Comparison of ENCODE assay signal across 11 mouse cellular contexts in genomic region chr6:5223551-5223950, GRCm38 (mm10). TPM values are rescaled to one million over a fixed set of nuclear protein-coding genes. Genes with fewer than 3 reads are reported as not detected.
A peak's percentile ranks its signal among the peaks of the same experiment; 100 is the strongest.
DNase-seq lines count a peak whose midpoint lies in the region; TF ChIP-seq lines count a peak whose summit lies in the region.
"Not testable (repeated sequence)": the region's sequence is repeated elsewhere in the genome, so short reads cannot be mapped to it uniquely, and the experiment has no call there.
"Had no signal": no experiment of that assay in that cellular context is flagged by ENCODE, and none has a peak within 500 bp of the region (broad histone marks: within the 10 kb centered on the region; RNA-seq: fewer than 3 reads in every experiment).

No protein-coding gene starts in this region.

- not testable (repeated sequence) for H3K9ac ChIP-seq in liver, adult 2 months (ENCODE audit: low read depth, low read length)

- peaks cover 19% of the 10 kb centered on the region for H3K4me1 ChIP-seq in liver, adult 2 months (ENCODE audit: control insufficient read depth, insufficient read depth, low read length)

- not testable (repeated sequence) for H3K36me3 ChIP-seq in liver, adult 2 months (ENCODE audit: control insufficient read depth, insufficient read depth, low read length)

- WGBS in liver, adult 2 months, result 33% methylated on average over 2 of the region's 2 CpGs

- not testable (repeated sequence) for H3K4me3 ChIP-seq in liver, adult 2 months (ENCODE audit: insufficient read depth, low read depth, low read length)

- TF ChIP-seq CTCF in liver, adult 2 months (IDR thresholded peaks at IDR 0.05; ENCODE audit: low read depth, low read length), result not testable (repeated sequence)

- not testable (repeated sequence) for H3K27ac ChIP-seq in liver, adult 2 months (replicated peaks; ENCODE audit: insufficient read depth, low read depth, low read length)

- H3K79me2 ChIP-seq in liver, adult 2 months (ENCODE audit: control insufficient read depth, insufficient read depth, low read length), result not testable (repeated sequence)

- peak; percentile 34 for DNase-seq in adipocyte (ENCODE audit: low spot score)
- DNase-seq in liver, adult 2 months (ENCODE audit: extremely low read depth, low read depth, low spot score), result peak; percentile 95

- not testable (repeated sequence) for H3K27me3 ChIP-seq in liver, adult 2 months (ENCODE audit: control insufficient read depth, insufficient read depth, low read length)

- not testable (repeated sequence) for TF ChIP-seq POLR2A in liver, adult 2 months (IDR thresholded peaks at IDR 0.05; ENCODE audit: extremely low read depth, insufficient read depth, low read length)

RNA-seq across cellular contexts. Expression of gene Pon1, which starts 29.8 kb away (rescaled TPM):
- 1,847 and 2,396 TPM in 2 replicates for total RNA-seq in liver, adult 2 months (2014; rRNA removed)
- 549 and 587 TPM in 2 replicates for polyA plus RNA-seq in liver, adult 2 months (2012; rRNA removed)
- total RNA-seq: CH12.LX, ES-E14, MEL had no signal
- polyA plus RNA-seq: activated CD4-positive, CD25-positive, alpha-beta regulatory T cell, adult 4 months; C2C12; CD4-positive, CD25-positive, alpha-beta regulatory T cell, adult 4 months; cerebellum, adult 2 months; G1E; Patski had no signal

RNA-seq across cellular contexts. Expression of gene Pon3, which starts 32.5 kb away (rescaled TPM):
- 136 and 148 TPM in 2 replicates for total RNA-seq in liver, adult 2 months (2014; rRNA removed)
- 32.2 and 38.5 TPM in 2 replicates for polyA plus RNA-seq in liver, adult 2 months (2012; rRNA removed)
